Mouse (Mus musculus) layer of hippocampus, postnatal 25 days (tissue): Measurements from ENCODE around the gene Mybpc1. TPM values are rescaled to one million over a fixed set of nuclear protein-coding genes. Genes with fewer than 3 reads are reported as not detected.
A peak's percentile ranks its signal among the peaks of the same experiment; 100 is the strongest.
"Not testable (repeated sequence)": the region's sequence is repeated elsewhere in the genome, so short reads cannot be mapped to it uniquely, and the experiment has no call there.

ENCODE experiments used
- DNase-seq, 2 experiments: peaks; one replicate each; pipeline ENCODE4 v3.0.0; 2022; ENCODE audit warnings: mixed read lengths in 2 of 2, low spot score in 1 of 2; ENCODE audit errors: extremely low spot score in 1 of 2
- total RNA-seq, 2 experiments: library from RNA; stranded (reverse); gene quantifications; 2 replicates each; pipeline ENCODE4 v1.2.3; 2021

The Mybpc1 gene
- total RNA-seq, 2 experiments from 2014 or later, result 0.96 to 1.4 TPM

DNA sequence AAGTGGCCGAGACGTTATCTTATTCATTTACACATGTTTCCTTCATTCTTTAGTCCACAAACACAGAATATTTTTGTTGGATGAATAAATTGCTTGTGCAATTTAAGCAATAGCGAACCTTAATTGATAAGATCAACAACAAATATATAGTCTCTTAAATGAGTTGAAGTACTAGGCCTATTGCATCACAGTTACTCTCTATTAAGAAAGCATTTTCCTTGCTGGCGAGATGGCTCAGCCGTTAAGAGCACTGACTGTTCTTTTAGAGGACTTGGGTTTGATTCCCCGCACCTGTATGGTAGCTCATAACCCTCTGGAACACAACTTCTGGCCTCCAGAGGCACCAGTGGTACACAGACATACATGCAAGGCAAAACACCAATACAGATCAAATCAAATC lies 47.9 kb downstream of the Mybpc1 start:
- no peak for DNase-seq

DNA sequence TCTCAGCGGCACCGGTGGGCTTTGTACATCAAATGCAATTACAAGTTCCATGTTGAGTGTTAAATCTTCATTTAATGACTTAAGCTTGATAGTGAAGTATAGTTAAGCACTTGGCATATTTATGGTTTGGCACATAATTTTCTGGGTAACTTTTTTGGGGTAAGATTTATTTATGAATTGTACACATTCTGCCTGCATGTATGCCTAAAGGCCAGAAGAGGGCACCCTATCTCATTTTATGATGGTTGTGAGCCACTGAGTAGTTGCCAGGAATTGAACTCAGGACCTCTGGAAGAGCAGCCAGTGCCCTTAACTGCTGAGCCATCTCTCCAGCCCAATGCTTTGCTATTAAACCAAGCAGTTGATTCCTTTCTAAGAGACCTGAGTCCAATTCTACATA lies 52.2 kb downstream of the Mybpc1 start:
- no peak for DNase-seq

DNA sequence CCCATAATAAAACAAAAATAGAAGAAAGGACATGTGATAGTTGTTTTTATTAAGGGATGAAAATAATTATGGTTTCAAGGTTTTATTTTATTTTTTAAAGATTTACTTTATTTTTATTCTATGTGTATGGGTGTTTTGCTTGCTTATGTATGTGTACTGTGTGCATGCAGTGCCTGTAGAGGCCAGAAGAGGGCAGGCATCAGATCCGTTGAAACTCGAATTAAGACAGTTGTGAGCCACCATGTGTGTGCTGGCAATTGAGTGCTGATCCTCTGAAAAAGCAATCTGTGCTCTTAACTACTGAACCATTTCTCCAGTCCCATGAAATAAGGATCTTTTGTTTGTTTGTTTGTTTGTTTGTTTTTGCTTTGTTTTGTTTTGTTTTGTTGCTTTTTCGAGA lies 54.7 kb downstream of the Mybpc1 start:
- DNase-seq, result no peak

DNA sequence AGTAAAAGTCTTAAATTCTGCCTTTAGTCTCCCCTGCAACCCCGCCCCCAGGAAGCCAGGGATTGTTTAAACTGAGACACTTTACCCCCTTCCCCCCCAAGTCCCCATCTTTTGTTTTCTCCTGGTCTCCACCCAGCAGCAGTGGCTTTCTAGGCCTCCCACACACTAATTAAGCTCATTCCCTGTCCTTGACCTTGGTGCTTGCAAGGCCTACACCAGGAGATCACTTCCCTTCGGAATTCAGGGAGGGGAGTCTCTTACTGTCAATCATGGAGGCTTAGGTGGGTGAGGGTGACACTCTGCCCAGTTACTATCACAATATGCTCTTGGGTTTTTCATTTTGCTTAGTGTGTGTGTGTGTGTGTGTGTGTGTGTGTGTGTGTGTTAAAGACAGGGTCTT lies 57.3 kb downstream of the Mybpc1 start:
- DNase-seq, result no peak

DNA sequence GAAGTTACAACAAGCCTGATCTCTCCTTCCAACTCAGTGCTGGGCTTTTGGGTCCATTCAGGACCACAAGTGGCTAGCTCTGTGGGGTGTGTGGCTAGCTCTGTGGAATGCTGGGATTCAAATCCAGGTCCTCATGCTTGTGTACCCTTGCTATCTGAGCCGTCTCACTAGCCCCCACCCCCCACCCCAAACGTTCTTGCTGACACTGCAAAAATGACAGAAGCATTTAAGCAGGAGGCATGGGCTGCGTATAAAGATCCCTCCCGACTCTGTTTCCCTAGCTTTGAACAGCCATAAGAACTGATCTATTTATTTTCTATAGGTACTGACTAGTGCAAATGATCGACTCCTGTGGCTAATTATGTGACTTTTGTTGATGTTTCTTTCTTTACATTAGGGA lies 74.3 kb downstream of the Mybpc1 start:
- DNase-seq, result no peak

DNA sequence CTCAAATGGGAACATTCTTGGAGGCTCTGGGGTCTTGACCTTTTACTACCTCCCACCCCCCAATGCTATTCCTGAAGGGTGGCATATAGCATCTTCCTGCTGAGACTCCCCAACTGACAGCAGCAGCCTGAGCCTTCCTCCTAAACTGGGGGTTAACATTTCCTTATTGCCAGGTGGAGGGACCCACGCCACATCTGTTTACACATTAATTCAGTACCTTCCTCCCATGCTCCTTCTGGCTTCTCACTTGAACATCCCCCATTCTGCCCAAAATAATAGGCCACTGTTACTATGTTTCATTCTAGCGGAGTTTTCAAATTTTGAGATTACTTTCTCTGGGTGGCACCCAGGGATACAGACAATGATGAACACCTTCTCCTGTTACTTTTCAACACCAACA lies 80.9 kb downstream of the Mybpc1 start:
- peak; percentile 14 to 33 for DNase-seq

DNA sequence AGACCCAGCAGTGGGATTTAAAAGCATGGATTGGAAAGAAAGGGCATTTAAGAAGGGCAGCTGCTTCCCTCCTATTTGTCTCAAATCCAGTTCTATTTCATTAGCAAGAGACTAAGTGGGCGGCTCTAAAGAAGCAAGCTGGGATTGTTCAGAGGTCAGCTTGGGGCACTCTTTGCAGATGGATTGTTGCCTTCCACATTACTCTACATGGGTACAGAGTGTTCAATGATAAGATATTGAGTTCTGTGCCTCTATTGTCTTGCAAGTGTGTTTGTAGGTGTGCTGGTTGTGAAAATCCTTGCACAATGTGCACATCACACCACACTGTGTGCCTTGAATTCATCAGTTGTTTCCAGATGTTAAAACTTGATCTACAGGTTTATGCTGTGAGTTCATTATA lies 81.7 kb downstream of the Mybpc1 start:
- DNase-seq, result no peak

DNA sequence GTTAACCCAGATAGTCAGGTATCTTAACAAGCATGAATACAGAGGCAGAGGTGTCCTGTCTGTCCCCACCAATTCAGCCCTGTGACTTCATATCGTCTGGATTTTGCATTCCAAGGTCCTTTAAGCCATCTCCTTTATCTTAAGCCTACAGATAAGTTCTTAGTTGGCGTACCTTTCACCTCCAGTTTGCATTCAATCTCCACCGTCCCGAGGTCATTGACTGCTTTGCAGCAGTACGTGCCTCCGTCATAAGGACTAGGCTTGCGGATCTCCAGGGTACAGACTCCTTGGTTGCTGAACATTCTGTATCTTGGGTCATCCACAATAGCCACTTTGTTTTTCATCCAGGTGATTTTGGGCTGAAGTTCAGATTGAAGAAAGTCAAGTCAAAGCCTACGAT lies 82.2 kb downstream of the Mybpc1 start:
- no peak for DNase-seq

DNA sequence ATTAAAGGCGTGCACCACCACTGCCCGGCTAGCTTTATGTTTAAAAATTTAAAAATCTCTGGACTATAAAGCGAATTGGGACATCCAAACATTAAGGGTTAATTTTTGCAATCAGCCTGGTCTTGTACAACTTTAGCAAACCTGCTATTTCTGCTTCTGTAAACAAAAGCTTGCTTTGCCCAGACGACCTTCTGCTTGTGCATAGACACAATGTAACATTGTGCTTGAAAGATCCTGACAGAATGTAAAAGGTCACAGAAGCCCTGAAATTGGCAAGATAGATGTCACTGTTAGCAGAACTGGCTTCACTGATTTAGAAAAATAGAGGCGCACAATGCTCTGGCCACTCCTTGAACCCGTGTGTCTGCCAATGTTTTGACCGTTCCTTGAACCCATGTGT lies 89.9 kb downstream of the Mybpc1 start:
- not testable (repeated sequence) for DNase-seq

DNA sequence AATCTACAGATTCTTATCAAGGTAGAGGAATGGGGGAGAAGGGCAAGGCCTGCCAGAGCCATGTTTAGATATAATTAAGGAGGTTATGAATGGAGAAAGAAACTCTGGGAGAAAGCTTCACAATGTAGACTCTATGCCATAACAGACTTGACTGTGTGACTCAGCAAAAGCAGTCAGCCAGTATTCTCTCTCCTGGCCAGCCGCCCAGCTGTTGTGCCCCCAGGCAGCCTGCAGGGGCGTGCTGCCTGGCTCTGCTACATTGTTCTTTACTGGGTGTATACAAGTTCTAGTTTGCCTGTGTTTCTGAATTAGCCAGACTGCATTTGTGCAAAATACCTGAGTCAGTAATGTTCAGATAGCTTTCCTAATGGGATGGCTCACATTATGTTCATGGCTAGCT lies 90.5 kb downstream of the Mybpc1 start:
- DNase-seq, result peak; percentile 30 to 52

DNA sequence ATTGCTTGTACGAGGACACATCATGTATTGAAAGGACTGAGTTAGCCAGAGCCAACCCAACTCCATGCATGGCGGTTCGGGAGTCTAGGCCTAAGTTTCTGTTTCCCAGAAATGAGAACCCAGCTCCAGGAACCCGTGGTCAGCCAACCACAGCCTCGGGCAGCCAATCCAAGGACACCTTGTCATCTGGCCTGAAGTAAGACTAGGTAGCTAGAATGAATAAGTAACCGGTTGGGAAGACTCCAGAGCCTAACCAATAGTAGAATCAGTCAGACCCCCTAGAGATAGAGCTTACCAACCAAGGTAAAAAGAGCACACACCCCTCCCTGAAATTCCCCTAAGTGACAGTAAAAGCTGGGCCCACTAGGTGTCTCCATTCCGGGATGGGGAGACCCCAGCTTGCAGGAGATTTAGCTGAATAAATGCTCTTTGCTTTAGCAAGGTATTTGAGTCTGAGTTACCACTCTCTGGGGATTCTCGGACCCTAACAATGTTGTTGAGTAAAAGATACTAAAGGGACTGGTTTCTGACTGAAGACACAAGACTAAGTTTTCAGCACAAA lies 91.3 kb downstream of the Mybpc1 start:
- no peak for DNase-seq

DNA sequence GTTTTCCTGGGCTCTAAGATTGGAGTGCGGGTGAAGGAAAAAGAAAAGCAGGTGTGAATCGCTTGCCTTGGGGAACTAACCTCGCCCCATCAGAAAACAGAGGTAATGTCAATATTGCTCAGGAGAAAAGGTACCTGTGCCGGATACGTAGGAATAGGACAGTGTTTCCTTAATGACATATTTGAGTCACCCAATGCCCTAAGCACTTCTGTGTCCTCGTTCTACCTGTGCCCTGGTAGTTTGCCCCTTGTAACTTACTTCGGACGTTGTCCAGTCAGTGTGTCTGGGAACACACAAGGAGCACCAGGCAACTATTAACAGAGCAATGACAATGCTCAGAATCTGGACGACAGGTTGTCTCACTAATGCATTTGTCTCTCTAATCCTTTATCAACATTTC lies 93.6 kb downstream of the Mybpc1 start:
- no peak for DNase-seq

DNA sequence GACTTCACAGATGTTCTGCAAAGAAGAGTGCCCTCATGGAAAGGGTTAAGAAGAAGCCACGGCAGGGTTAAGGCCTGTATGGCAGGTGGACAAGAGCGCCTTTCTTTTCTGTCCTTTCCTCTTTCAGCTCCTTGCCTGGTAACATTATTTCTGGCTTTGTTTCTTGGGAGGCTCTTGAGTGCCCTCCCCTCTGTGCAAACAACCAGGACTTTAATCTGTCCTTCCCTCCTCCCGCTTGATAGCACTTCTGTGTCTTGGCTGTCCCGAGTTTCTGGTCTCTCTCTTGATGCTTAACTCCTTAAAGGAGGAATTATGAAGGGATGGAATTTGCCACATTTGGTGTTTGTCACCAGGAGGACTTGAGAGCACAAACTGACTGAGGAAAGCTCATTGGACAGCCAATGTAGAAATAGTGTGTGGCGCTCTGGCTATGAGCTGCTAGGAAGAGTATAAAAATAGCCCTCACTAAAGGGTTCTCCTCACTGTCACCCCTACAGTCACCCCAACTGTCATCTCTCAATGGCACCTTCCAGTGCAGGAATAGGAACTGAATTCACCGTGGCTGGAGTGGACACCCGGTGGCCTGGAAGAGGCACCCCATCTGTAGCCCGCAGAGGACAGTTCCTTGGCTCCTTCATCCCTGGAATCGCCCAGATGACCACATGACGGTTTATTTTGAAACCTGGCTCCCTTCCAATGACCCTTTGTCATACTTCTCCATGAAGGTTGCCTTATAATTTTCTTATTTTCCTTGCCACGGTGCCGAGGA lies 94.3 kb downstream of the Mybpc1 start:
- no peak for DNase-seq

DNA sequence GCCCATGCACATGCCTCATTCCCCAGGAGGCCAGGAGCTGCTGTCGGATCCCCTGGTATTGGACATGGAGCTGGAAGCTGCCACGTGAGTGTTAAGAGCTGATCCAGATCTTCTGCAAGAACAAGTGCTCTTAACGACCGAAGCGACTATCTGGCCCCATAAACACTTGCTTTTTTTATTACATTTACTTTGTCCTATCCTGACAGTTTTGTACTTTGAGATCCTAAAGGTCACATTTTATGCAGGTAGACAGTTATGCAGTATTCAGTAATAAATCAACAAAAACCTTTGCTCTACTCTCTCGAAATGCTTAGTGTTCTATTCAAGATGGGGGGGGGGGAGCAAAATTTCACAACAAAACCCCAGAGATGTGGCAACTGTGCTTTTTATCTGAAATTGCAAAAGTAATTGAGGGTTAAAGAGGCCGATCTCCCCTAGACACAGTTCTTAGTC lies 97.2 kb downstream of the Mybpc1 start:
- no peak for DNase-seq

DNA sequence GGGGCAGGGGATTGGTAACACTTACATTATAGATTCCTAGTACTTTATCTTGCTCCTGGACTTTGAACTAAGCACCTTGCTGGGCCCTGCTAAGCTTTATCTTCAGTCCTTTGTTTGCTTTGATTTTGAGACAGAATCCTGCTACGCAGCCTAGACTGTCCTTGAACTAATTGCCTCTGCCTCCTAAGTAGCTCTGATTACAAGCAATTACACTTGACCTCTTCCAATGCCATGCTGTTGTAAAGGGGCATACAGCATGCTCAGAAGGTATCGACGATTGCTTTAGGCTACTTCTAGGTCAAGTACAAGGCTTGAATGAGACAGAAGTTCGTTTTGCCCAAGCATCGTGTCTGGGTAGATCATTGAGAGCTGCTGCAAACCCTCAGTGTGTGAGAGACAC lies 99.7 kb downstream of the Mybpc1 start:
- no peak for DNase-seq

DNA sequence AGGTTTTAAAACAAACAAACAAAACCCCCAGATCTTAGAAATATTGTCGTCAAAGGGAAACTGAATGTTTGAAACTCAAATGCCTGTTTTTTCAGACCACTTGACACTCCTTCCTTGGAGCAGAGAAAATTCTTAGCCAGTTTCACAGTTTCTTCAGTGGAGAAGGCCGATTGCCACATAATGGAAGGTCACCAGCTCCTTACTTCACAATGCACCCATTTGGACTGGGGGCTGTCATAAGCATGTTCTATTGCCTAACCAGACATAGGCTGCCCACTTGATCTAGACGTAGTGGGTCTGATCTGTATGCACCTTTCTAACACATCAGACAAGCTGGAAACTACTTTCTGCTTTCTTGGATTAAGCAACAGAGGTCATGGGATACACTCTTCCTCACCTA lies 100.5 kb downstream of the Mybpc1 start:
- DNase-seq, result no peak

DNA sequence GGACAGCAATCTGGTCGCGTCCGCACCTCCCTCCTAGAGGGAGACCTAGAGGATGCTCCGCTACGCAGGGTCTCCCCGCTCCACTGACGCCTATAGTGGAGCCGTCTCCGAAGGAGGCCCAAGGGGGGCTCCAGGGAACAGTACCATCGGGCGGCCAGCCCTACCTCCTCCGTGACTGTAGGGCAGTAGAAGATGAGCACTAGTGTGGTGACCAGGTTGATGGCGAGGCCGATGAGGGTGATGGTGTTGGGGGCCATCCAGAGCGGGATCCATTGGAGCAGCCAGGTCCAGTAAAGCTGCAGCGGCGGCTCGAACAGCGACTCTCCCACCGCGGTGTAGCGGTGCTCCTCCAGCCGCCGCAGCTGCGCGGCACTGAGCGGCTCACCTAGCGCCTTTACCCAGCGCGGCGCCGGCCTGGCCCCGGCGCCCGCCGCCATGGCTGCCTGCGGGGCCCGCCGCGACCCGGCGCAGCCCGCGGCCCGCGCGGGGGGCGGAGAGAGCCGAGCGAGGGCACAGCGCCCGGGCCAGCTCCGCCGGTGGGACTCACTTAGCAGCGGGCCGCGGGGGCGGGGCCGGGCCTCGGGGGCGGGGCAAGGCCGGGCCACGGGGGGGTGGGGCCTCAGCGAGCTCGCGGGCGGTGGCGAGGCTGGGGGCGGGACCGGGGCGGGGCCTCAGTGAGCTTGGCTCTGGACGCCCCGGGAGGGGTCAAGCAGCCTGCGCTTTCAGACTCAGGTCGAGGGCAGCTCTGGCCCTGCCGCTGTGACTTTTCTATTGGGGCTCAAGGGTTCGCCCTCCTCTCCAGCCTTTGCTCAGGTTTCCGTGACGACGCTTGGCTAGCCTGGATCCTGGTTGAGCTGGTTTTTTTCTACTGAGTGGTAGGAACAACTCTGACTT lies 101.3 kb downstream of the Mybpc1 start, which contains the start of gene Chpt1:
Gene Chpt1 (minus strand): TSS at position 653 of the 894 bp plus-strand sequence.
- peak; percentile 74 to 75 for DNase-seq

DNA sequence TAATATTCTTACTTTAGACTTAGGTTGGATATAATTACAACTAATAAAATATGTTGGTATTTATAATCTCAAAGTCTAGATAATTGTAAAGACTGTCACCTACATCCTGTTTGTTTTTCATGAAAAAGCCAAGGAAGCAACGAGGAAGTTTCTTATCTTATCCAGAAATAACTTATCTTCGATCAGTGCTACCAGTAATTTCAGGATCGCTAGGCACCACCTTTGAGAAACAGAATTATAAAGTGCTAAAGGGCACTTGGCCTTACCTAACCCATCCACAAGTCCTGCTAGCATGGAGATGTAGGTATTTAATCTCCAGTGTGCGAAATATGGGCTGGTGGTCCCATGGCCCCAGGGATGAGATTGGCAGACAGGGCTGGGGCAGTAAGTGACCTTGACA lies 102.0 kb downstream of the Mybpc1 start:
- DNase-seq, result no peak

DNA sequence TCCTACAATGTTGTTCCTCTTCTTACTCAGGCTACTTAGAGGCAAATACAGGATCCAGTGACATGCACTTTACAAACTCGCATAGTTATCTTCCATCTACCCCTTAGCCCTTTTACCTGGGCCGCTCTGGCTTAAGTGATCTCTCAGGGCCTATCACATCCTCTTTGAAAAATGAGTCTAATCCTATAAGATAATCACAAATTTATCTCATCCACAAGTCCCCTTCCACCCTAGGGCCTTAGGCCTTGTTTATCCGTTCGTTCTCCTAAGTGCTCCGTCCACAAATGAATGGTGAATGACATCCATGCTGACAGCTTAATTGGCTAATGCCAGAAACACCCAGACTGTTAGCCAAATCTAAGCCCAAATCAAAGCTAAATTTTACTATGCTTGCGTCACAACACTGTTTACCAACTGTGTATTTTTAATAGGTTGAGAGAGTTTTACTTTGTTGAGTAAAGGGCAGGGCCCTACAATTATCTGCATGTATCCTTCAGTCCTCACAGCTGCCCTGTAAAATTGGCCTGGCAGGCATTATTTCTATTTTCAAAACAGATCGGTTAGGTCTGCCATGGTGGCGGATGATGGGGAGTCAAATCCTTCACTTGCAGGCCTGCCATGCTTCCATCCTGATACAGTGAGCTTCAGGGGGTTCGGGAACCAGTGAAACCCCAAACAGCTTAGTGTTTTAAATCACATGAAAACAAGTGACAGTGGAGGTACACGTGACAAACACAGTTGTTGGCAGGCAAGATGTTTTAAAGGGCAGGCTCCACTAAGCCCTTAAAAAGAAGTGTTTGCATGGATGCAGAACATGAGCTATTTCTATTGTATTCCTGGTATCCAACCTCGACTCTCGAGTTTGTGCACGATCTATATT lies 102.8 kb downstream of the Mybpc1 start:
- DNase-seq, result no peak

DNA sequence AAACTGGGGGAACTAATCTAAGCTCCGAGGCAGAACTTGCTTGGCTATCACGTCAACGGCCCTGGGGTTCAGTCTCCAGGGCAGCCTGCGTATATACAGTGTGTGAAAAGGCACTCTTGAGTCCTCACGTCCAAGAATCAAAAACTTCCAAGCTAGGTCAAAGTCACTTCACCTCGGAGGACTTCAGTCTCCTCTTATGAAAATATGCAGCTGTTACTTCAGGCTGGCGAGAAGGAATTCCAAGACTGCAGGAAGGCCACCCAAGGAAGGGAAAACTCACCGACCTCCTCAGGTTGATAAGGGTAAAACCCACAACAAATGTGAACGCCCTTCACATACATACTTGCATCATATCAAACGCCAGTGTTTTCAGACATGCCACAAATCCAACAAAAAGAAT lies 103.6 kb downstream of the Mybpc1 start:
- no peak for DNase-seq
